Mouse (Mus musculus): ENCODE measurements around the gene Ugdh.

Ugdh gene

GRCm38 (mm10) chr5:65428321-65428720 lies 7.4 kb downstream of the Ugdh start:
- DNase-seq (ENCODE audit: low spot score), result no peak

- DNase-seq (ENCODE audit: low spot score), result no peak
Observed at GRCm38 (mm10) chr5:65425251-65425650, 10.5 kb downstream of the Ugdh start.

- no peak for DNase-seq (ENCODE audit: low spot score)
Observed at GRCm38 (mm10) chr5:65424215-65424614, 11.5 kb downstream of the Ugdh start.

GRCm38 (mm10) chr5:65422803-65423202 lies 12.9 kb downstream of the Ugdh start:
- DNase-seq (ENCODE audit: low spot score), result no peak

- no peak for DNase-seq (ENCODE audit: low spot score)
Observed at GRCm38 (mm10) chr5:65420822-65421221, 14.9 kb downstream of the Ugdh start.

GRCm38 (mm10) chr5:65419136-65419535 lies 16.6 kb downstream of the Ugdh start:
- no peak for DNase-seq (ENCODE audit: low spot score)

- peak; percentile 84 for DNase-seq (ENCODE audit: low spot score)
Observed at GRCm38 (mm10) chr5:65415653-65416458, 19.9 kb downstream of the Ugdh start.

- peak; percentile 47 for DNase-seq (ENCODE audit: low spot score)
Observed at GRCm38 (mm10) chr5:65407989-65408388, 27.8 kb downstream of the Ugdh start.

GRCm38 (mm10) chr5:65401251-65401994 lies 34.3 kb downstream of the Ugdh start:
- DNase-seq (ENCODE audit: low spot score), result peak; percentile 80

GRCm38 (mm10) chr5:65394425-65394824 lies 41.3 kb downstream of the Ugdh start:
- no peak for DNase-seq (ENCODE audit: low spot score)

GRCm38 (mm10) chr5:65391753-65392152 lies 44.0 kb downstream of the Ugdh start:
- peak; percentile 59 for DNase-seq (ENCODE audit: low spot score)

GRCm38 (mm10) chr5:65390648-65391644 lies 44.8 kb downstream of the Ugdh start, which contains the start of the genes Rpl9 and Lias:
TSS of gene Rpl9 (minus strand) at chr5:65391444.
TSS of gene Lias (plus strand) at chr5:65391497.
- peak; percentile 100 for DNase-seq (ENCODE audit: low spot score)

GRCm38 (mm10) chr5:65387008-65387867 lies 48.5 kb downstream of the Ugdh start:
- no peak for DNase-seq (ENCODE audit: low spot score)

- DNase-seq (ENCODE audit: low spot score), result no peak
Observed at GRCm38 (mm10) chr5:65385704-65386103, 50.0 kb downstream of the Ugdh start.

GRCm38 (mm10) chr5:65374746-65375145 lies 61.0 kb downstream of the Ugdh start:
- no peak for DNase-seq (ENCODE audit: low spot score)

GRCm38 (mm10) chr5:65371551-65371950 lies 64.2 kb downstream of the Ugdh start:
- no peak for DNase-seq (ENCODE audit: low spot score)

- no peak for DNase-seq (ENCODE audit: low spot score)
Observed at GRCm38 (mm10) chr5:65367837-65368236, 67.9 kb downstream of the Ugdh start.

Data from embryo, embryonic 10 days (tissue).